Mouse (Mus musculus) midbrain, embryonic 15.5 days (tissue): Measurements from ENCODE around the gene Rbm20. TPM values are rescaled to one million over a fixed set of nuclear protein-coding genes. Genes with fewer than 3 reads are reported as not detected.
"Not testable (repeated sequence)": the region's sequence is repeated elsewhere in the genome, so short reads cannot be mapped to it uniquely, and the experiment has no call there.

Experiments used
- ATAC-seq: fragments of 200-750 bp; cut with Nextera tagmentation; replicated peaks from 2 replicates; pipeline ENCODE4 v1.8.0; 2017; ENCODE audit warnings: moderate TSS enrichment
- H3K27ac ChIP-seq: fragments of 300-500 bp; sonication (generic); 2 replicates; pipeline ENCODE4 v1.5.1; 2015; ENCODE audit warnings: mild to moderate bottlenecking, inconsistent platforms
- H3K27me3 ChIP-seq: fragments of 300-500 bp; sonication (generic); replicated peaks from 2 replicates; pipeline ENCODE4 v1.6.1; 2015; ENCODE audit warnings: inconsistent platforms
- H3K36me3 ChIP-seq: fragments of 300-500 bp; sonication (generic); replicated peaks from 2 replicates; pipeline ENCODE4 v1.6.1; 2015; ENCODE audit warnings: inconsistent platforms
- H3K4me1 ChIP-seq: fragments of 300-500 bp; sonication (generic); 2 replicates; pipeline ENCODE4 v1.6.1; 2015; ENCODE audit warnings: inconsistent platforms
- H3K4me2 ChIP-seq: fragments of 300-500 bp; sonication (generic); 2 replicates; pipeline ENCODE4 v1.6.1; 2015; ENCODE audit warnings: inconsistent platforms, mild to moderate bottlenecking, moderate library complexity
- H3K4me3 ChIP-seq: fragments of 300-500 bp; sonication (generic); 2 replicates; pipeline ENCODE4 v1.5.1; 2015; ENCODE audit warnings: mild to moderate bottlenecking, inconsistent platforms
- H3K9ac ChIP-seq: fragments of 300-500 bp; sonication (generic); 2 replicates; pipeline ENCODE4 v1.6.1; 2015; ENCODE audit warnings: mild to moderate bottlenecking, inconsistent platforms
- H3K9me3 ChIP-seq: fragments of 300-500 bp; sonication (generic); 2 replicates; pipeline ENCODE4 v1.6.1; 2016; ENCODE audit warnings: inconsistent platforms
- WGBS: fragments of 180-500 bp; shearing (Covaris S2); methylation state at CpG from one replicate; pipeline ENCODE4 v1.1.7; 2015; ENCODE audit warnings: mixed read lengths; 5-methylcytosine and 5-hydroxymethylcytosine counted together
- polyA plus RNA-seq: library from polyadenylated mRNA; unstranded; fragments of >200 nt; fragmentation: Nextera tagmentation; extraction: Ambion mirVana; gene quantifications from 2 replicates; pipeline ENCODE4 v1.2.1, GENCODE M21; 2015

Gene Rbm20
- polyA plus RNA-seq, 1 experiment from 2014 or later = 1.0 TPM

DNA sequence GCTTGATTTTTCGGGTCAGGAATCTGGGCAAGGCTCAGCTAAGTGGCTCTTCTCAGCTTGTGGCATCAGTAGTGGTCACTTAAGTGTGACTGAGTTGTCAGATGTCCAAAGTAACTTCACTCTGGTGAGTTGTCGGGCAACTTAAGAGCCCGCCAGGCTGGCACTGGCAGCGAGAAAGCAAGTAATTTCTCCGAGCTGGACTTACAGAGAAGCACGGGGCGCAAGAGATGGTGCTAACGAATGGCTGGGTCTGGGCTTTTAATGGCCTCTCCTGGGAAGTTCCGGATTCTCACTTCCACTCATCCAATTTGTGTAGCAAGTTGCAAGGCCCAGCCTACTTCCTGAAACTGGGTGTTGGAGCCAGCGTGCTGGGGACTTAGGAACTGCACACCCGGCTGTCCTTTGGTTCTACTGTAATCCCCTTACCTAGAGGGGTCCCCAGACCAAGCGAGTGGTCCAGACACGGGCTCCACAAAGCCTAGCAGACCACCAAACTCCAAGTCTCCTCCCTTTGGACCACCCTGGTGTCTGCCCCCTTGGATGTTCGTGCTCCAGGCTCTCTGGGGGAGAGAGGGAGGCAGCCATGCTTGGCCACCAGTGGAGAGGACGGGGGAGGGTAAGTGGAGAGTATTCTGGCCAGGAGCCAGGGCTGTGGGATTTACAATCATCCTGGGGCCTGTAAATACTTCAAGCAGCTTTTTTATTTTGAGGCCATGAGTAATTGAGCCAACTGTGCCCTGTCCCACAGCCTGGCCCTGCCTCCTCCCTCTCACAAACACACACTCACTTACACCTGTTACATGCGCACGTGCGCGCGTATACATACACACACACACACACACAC lies 23.3 kb upstream of the Rbm20 start:
- WGBS = 62% methylated on average over 20 of the region's 20 CpGs
- Histone ChIP-seq H3K4me1 (peaks cover 15% of the 10 kb centered on the region; the same call in 1 of the 2 replicates), H3K36me3 (no peaks in the 10 kb centered on the region), H3K9ac (no peak overlapping the region), H3K4me3 (no peak overlapping the region), H3K9me3 (no peaks in the 10 kb centered on the region), H3K27me3 (no peaks in the 10 kb centered on the region), H3K27ac (no peak overlapping the region), H3K4me2 (no peak overlapping the region)
- peak; percentile 35; the same call in 1 of the 2 replicates for ATAC-seq

GRCm38 (mm10) chr19:53656443-53656842 lies 20.7 kb upstream of the Rbm20 start:
- H3K27me3 ChIP-seq, H3K4me3 ChIP-seq, H3K27ac ChIP-seq, H3K36me3 ChIP-seq, H3K9me3 ChIP-seq, H3K9ac ChIP-seq, H3K4me2 ChIP-seq, ATAC-seq: not testable (repeated sequence)
- WGBS = 90% methylated on average over 11 of the region's 11 CpGs
- H3K4me1 ChIP-seq = 0 out of 2 replicates have a peak, but pooled peaks cover 11% of the 10 kb centered on the region

DNA sequence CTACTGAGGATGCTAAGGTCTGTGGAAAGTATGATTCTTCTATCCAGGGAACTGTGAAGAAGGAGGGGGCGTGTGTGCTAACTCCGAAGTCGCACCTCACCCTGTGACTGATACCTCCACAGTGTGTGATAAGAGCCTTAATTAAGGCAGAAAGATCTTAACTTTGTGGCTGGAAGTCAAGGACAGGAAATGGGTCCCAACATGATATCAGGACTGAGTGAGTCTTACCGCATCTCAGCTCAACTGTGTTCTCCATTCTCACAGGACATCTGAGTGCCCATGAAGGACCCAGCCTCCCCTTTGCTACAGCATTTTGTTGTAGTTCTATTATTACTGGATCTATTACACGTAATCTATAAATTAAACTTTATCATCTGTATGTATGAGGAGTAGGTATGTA lies 19.7 kb upstream of the Rbm20 start:
- H3K27ac ChIP-seq = no peak overlapping the region
- WGBS = 87% methylated on average over 5 of the region's 5 CpGs
- H3K36me3 ChIP-seq = no peaks in the 10 kb centered on the region
- peaks cover 14% of the 10 kb centered on the region; the same call in 1 of the 2 replicates for H3K4me1 ChIP-seq
- no peak for ATAC-seq
- H3K4me2 ChIP-seq = no peak overlapping the region
- H3K27me3 ChIP-seq = no peaks in the 10 kb centered on the region
- H3K9me3 ChIP-seq = no peaks in the 10 kb centered on the region
- no peak overlapping the region for H3K4me3 ChIP-seq
- H3K9ac ChIP-seq = no peak overlapping the region

- H3K4me1 ChIP-seq = peaks cover 4% of the 10 kb centered on the region; the same call in 1 of the 2 replicates
- no peaks in the 10 kb centered on the region for H3K36me3 ChIP-seq
- no peak overlapping the region for H3K4me3 ChIP-seq
- ATAC-seq = no peak
- 85% methylated on average over 9 of the region's 9 CpGs for WGBS
- H3K27me3 ChIP-seq = no peaks in the 10 kb centered on the region
- H3K9me3 ChIP-seq = no peaks in the 10 kb centered on the region
- H3K9ac ChIP-seq = no peak overlapping the region
- H3K4me2 ChIP-seq = no peak overlapping the region
- no peak overlapping the region for H3K27ac ChIP-seq
Observed at GRCm38 (mm10) chr19:53660722-53661420, 16.2 kb upstream of the Rbm20 start.

- H3K4me2 ChIP-seq = no peak overlapping the region
- H3K9me3 ChIP-seq = no peaks in the 10 kb centered on the region
- no peaks in the 10 kb centered on the region for H3K27me3 ChIP-seq
- no peaks in the 10 kb centered on the region for H3K36me3 ChIP-seq
- 45% methylated on average over 14 of the region's 14 CpGs for WGBS
- H3K4me3 ChIP-seq = no peak overlapping the region
- no peak for ATAC-seq
- no peak overlapping the region for H3K27ac ChIP-seq
- no peak overlapping the region for H3K9ac ChIP-seq
- peaks cover 6% of the 10 kb centered on the region; the same call in 1 of the 2 replicates for H3K4me1 ChIP-seq
Observed at GRCm38 (mm10) chr19:53661938-53662722, 15.0 kb upstream of the Rbm20 start.

GRCm38 (mm10) chr19:53664831-53665230 lies 12.3 kb upstream of the Rbm20 start:
- no peak overlapping the region for H3K27ac ChIP-seq
- no peak overlapping the region for H3K4me3 ChIP-seq
- H3K27me3 ChIP-seq = no peaks in the 10 kb centered on the region
- no peak for ATAC-seq
- H3K36me3 ChIP-seq = no peaks in the 10 kb centered on the region
- WGBS = 89% methylated on average over 9 of the region's 9 CpGs
- no peaks in the 10 kb centered on the region for H3K9me3 ChIP-seq
- H3K4me2 ChIP-seq = no peak overlapping the region
- H3K4me1 ChIP-seq = peaks cover 6% of the 10 kb centered on the region; the same call in 1 of the 2 replicates
- H3K9ac ChIP-seq = no peak overlapping the region

DNA sequence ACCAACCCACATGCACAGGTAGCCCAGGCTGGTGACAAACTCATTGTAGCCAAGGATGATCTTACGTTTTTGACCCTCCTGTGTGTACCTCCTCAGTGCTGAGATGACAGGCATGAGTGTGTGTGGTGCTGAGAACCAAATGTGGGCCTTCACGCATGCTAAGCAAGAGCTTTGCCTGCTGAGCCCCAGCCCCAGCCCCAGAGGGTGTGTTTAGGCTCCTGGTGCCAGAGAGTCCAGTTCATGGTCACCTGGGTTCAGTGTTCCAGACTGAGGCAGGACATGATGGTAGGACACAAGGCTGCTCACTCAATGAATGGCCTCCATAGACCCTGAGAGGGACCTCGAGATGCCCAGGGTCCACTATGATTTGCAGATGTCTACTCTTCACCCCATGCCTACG lies 11.7 kb upstream of the Rbm20 start:
- no peak overlapping the region for H3K9ac ChIP-seq
- WGBS = 84% methylated on average over 4 of the region's 4 CpGs
- no peak overlapping the region for H3K4me2 ChIP-seq
- no peaks in the 10 kb centered on the region for H3K27me3 ChIP-seq
- H3K9me3 ChIP-seq = no peaks in the 10 kb centered on the region
- no peak for ATAC-seq
- H3K4me1 ChIP-seq = peaks cover 8% of the 10 kb centered on the region; the same call in 1 of the 2 replicates
- no peak overlapping the region for H3K4me3 ChIP-seq
- no peaks in the 10 kb centered on the region for H3K36me3 ChIP-seq
- no peak overlapping the region for H3K27ac ChIP-seq

- H3K27me3 ChIP-seq = 0 out of 2 replicates have a peak, but pooled peaks cover 3% of the 10 kb centered on the region
- ATAC-seq = no peak
- no peak overlapping the region for H3K9ac ChIP-seq
- no peak overlapping the region for H3K27ac ChIP-seq
- H3K4me1 ChIP-seq = peaks cover 16% of the 10 kb centered on the region
- no peaks in the 10 kb centered on the region for H3K36me3 ChIP-seq
- H3K4me2 ChIP-seq = no peak overlapping the region
- WGBS = 33% methylated on average over 8 of the region's 8 CpGs
- no peak overlapping the region for H3K4me3 ChIP-seq
- H3K9me3 ChIP-seq = no peaks in the 10 kb centered on the region
Observed at GRCm38 (mm10) chr19:53666708-53667107, 10.4 kb upstream of the Rbm20 start.

DNA sequence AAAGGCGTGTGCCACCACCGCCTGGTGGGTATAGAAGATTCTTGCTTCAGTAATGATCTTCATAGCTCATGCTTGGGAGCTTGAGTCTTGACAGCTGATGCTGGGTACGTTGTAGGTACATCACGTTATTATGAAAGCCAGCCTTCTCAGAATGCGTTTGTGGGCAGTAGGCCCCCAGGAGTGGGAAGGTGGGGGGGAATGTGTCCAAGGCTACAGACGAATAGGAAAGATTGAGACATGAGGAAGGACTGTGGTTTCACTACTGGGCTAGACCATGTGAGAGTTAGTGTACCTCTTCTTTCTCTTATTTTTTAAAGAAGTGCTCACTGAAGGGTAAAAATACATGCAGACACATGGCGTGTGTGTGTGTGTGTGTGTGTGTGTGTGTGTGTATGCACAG lies 8.3 kb upstream of the Rbm20 start:
- Histone ChIP-seq H3K4me1 (peaks cover 12% of the 10 kb centered on the region), H3K9ac (no peak overlapping the region), H3K9me3 (no peaks in the 10 kb centered on the region), H3K27me3 (peaks cover 10% of the 10 kb centered on the region), H3K27ac (no peak overlapping the region), H3K4me2 (no peak overlapping the region), H3K36me3 (no peaks in the 10 kb centered on the region), H3K4me3 (no peak overlapping the region)
- no peak for ATAC-seq
- WGBS = 87% methylated on average over 7 of the region's 7 CpGs

- Histone ChIP-seq H3K36me3 (no peaks in the 10 kb centered on the region), H3K4me1 (peaks cover 12% of the 10 kb centered on the region), H3K27ac (no peak overlapping the region), H3K4me3 (no peak overlapping the region), H3K4me2 (no peak overlapping the region), H3K9ac (no peak overlapping the region), H3K27me3 (peaks cover 26% of the 10 kb centered on the region), H3K9me3 (no peaks in the 10 kb centered on the region)
- 24% methylated on average over 12 of the region's 12 CpGs for WGBS
- ATAC-seq = no peak
Observed at GRCm38 (mm10) chr19:53670625-53671141, 6.4 kb upstream of the Rbm20 start.

GRCm38 (mm10) chr19:53671432-53671831 lies 5.7 kb upstream of the Rbm20 start:
- WGBS = 60% methylated on average over 3 of the region's 3 CpGs
- no peak overlapping the region for H3K4me2 ChIP-seq
- no peak overlapping the region for H3K9ac ChIP-seq
- no peak overlapping the region for H3K27ac ChIP-seq
- peaks cover 17% of the 10 kb centered on the region for H3K4me1 ChIP-seq
- no peaks in the 10 kb centered on the region for H3K9me3 ChIP-seq
- no peak for ATAC-seq
- H3K4me3 ChIP-seq = no peak overlapping the region
- no peaks in the 10 kb centered on the region for H3K36me3 ChIP-seq
- H3K27me3 ChIP-seq = peaks cover 30% of the 10 kb centered on the region
